Mouse (Mus musculus) lung, embryonic 16.5 days (tissue): ENCODE results near the gene Gli1. TPM values are rescaled to one million over a fixed set of nuclear protein-coding genes. Genes with fewer than 3 reads are reported as not detected.

Source experiments
- ATAC-seq: fragments of 200-750 bp; cut with Nextera tagmentation; 2 replicates; pipeline ENCODE4 v1.8.0; 2017; ENCODE audit warnings: low read depth, mild to moderate bottlenecking, moderate library complexity
- H3K27ac ChIP-seq: fragments of 300-500 bp; sonication (generic); 2 replicates; pipeline ENCODE4 v1.5.1; 2014; ENCODE audit warnings: mild to moderate bottlenecking, control low read depth, low read length
- H3K27me3 ChIP-seq: fragments of 300-500 bp; sonication (generic); 2 replicates; pipeline ENCODE4 v1.6.1; 2014; ENCODE audit warnings: low read depth, low read length, mixed read lengths; ENCODE audit not compliant: control insufficient read depth, insufficient read depth
- H3K36me3 ChIP-seq: fragments of 300-500 bp; sonication (generic); 2 replicates; pipeline ENCODE4 v1.6.1; 2014; ENCODE audit warnings: low read length; ENCODE audit not compliant: control insufficient read depth, insufficient read depth
- H3K4me1 ChIP-seq: fragments of 300-500 bp; sonication (generic); replicated peaks from 2 replicates; pipeline ENCODE4 v1.6.1; 2014; ENCODE audit warnings: low read length, mixed read lengths; ENCODE audit not compliant: control insufficient read depth, insufficient read depth
- H3K4me2 ChIP-seq: fragments of 300-500 bp; sonication (generic); 2 replicates; pipeline ENCODE4 v1.6.1; 2014; ENCODE audit warnings: low read depth, low read length, control low read depth
- H3K4me3 ChIP-seq: fragments of 300-500 bp; sonication (generic); 2 replicates; pipeline ENCODE4 v1.5.1; 2014; ENCODE audit warnings: mild to moderate bottlenecking, low read length, control low read depth
- H3K9ac ChIP-seq: fragments of 300-500 bp; sonication (generic); 2 replicates; pipeline ENCODE4 v1.6.1; 2014; ENCODE audit warnings: low read length, control low read depth
- H3K9me3 ChIP-seq: fragments of 300-500 bp; sonication (generic); 2 replicates; pipeline ENCODE4 v1.6.1; 2016; ENCODE audit warnings: low read length; ENCODE audit not compliant: control insufficient read depth
- WGBS: fragments of 180-500 bp; shearing (Covaris S2); extraction: QIAGEN DNeasy Blood & Tissue Kit; methylation state at CpG from one replicate; pipeline ENCODE4 v1.1.7; 2014; 5-methylcytosine and 5-hydroxymethylcytosine counted together
- polyA plus RNA-seq: library from polyadenylated mRNA; unstranded; fragments of >200 nt; fragmentation: Nextera tagmentation; extraction: Ambion mirVana; gene quantifications from 2 replicates; pipeline ENCODE4 v1.2.1, GENCODE M21; 2015

Gene Gli1
- polyA plus RNA-seq: 9.7 and 10.5 TPM in 2 replicates

GRCm38 (mm10) chr10:127341891-127342639 lies at the start of gene Gli1:
Gene Gli1, minus strand, starts transcription at chr10:127341974.
- peak within 1 kb of the TSS; percentile 66 for H3K9ac ChIP-seq
- peak within 1 kb of the TSS; percentile 62 for H3K4me3 ChIP-seq
- H3K27ac ChIP-seq: peak within 1 kb of the TSS; percentile 94
- peaks cover 14% of the 10 kb centered on the region for H3K4me1 ChIP-seq
- peaks cover 7% of the 10 kb centered on the region for H3K27me3 ChIP-seq
- no peaks in the 10 kb centered on the region for H3K9me3 ChIP-seq
- under 1% methylated on average over 27 of the region's 29 CpGs for WGBS
- no peaks in the 10 kb centered on the region for H3K36me3 ChIP-seq
- peak; percentile 41 for ATAC-seq
- H3K4me2 ChIP-seq: peak within 1 kb of the TSS; percentile 97

- 41% methylated on average over 2 of the region's 2 CpGs for WGBS
- Histone ChIP-seq H3K4me2 (peak overlapping the region; percentile 71), H3K27me3 (no peaks in the 10 kb centered on the region), H3K9me3 (no peaks in the 10 kb centered on the region), H3K36me3 (no peaks in the 10 kb centered on the region), H3K4me1 (peaks cover 5% of the 10 kb centered on the region), H3K27ac (peak overlapping the region; percentile 96), H3K4me3 (peak overlapping the region; percentile 66), H3K9ac (peak overlapping the region; percentile 88)
- no peak for ATAC-seq
Observed at GRCm38 (mm10) chr10:127381743-127382134, 40.0 kb upstream of the Gli1 start.

GRCm38 (mm10) chr10:127380767-127381742 lies 39.3 kb upstream of the Gli1 start:
- Histone ChIP-seq H3K27me3 (no peaks in the 10 kb centered on the region), H3K27ac (peak overlapping the region; percentile 96), H3K9ac (peak overlapping the region; percentile 88), H3K4me2 (peak overlapping the region; percentile 71), H3K36me3 (no peaks in the 10 kb centered on the region), H3K4me3 (peak overlapping the region; percentile 66), H3K4me1 (peaks cover 5% of the 10 kb centered on the region), H3K9me3 (no peaks in the 10 kb centered on the region)
- ATAC-seq: peak; percentile 91
- under 1% methylated on average over 27 of the region's 79 CpGs for WGBS

- peak within 1 kb of the TSS; percentile 66 for H3K4me3 ChIP-seq
- peak; percentile 99 for ATAC-seq
- H3K4me1 ChIP-seq: peaks cover 5% of the 10 kb centered on the region
- no peaks in the 10 kb centered on the region for H3K27me3 ChIP-seq
- peak within 1 kb of the TSS; percentile 77 for H3K4me2 ChIP-seq
- H3K9me3 ChIP-seq: no peaks in the 10 kb centered on the region
- H3K9ac ChIP-seq: peak within 1 kb of the TSS; percentile 88
- no peaks in the 10 kb centered on the region for H3K36me3 ChIP-seq
- 1% methylated on average over 45 of the region's 53 CpGs for WGBS
- H3K27ac ChIP-seq: peak within 1 kb of the TSS; percentile 96
Observed at GRCm38 (mm10) chr10:127380251-127380691, 38.5 kb upstream of the Gli1 start, which contains the start of gene R3hdm2. Gene R3hdm2, plus strand, starts transcription at chr10:127380327.

GRCm38 (mm10) chr10:127379654-127380053 lies 37.9 kb upstream of the Gli1 start:
- 81% methylated on average over 8 of the region's 8 CpGs for WGBS
- no peaks in the 10 kb centered on the region for H3K27me3 ChIP-seq
- H3K9ac ChIP-seq: peak overlapping the region; percentile 88
- peak overlapping the region; percentile 66 for H3K4me3 ChIP-seq
- peaks cover 5% of the 10 kb centered on the region for H3K4me1 ChIP-seq
- H3K27ac ChIP-seq: no peak overlapping the region
- no peak for ATAC-seq
- H3K36me3 ChIP-seq: no peaks in the 10 kb centered on the region
- peak overlapping the region; percentile 77 for H3K4me2 ChIP-seq
- no peaks in the 10 kb centered on the region for H3K9me3 ChIP-seq

- H3K9ac ChIP-seq: no peak overlapping the region
- no peak for ATAC-seq
- no peak overlapping the region for H3K4me3 ChIP-seq
- 53% methylated on average over 3 of the region's 3 CpGs for WGBS
- H3K9me3 ChIP-seq: no peaks in the 10 kb centered on the region
- no peaks in the 10 kb centered on the region for H3K27me3 ChIP-seq
- H3K27ac ChIP-seq: no peak overlapping the region
- H3K36me3 ChIP-seq: no peaks in the 10 kb centered on the region
- H3K4me2 ChIP-seq: no peak overlapping the region
- peaks cover 5% of the 10 kb centered on the region for H3K4me1 ChIP-seq
Observed at GRCm38 (mm10) chr10:127377700-127378099, 35.9 kb upstream of the Gli1 start.

- H3K9me3 ChIP-seq: no peaks in the 10 kb centered on the region
Observed at GRCm38 (mm10) chr10:127371023-127371422, 29.2 kb upstream of the Gli1 start.

GRCm38 (mm10) chr10:127369834-127370820 lies 28.4 kb upstream of the Gli1 start, which contains the start of gene Inhbc:
Gene Inhbc, minus strand, starts transcription at chr10:127370431.
- Histone ChIP-seq H3K4me1 (no peaks in the 10 kb centered on the region), H3K27ac (no peak within 1 kb of the TSS), H3K9ac (no peak within 1 kb of the TSS), H3K36me3 (no peaks in the 10 kb centered on the region), H3K9me3 (no peaks in the 10 kb centered on the region), H3K4me3 (no peak within 1 kb of the TSS), H3K27me3 (no peaks in the 10 kb centered on the region), H3K4me2 (no peak within 1 kb of the TSS)
- no peak for ATAC-seq
- 65% methylated on average over 22 of the region's 22 CpGs for WGBS

More at GRCm38 (mm10) chr10:127371023-127371422, 29.2 kb upstream of the Gli1 start:
- WGBS: 64% methylated on average over 2 of the region's 2 CpGs
- Histone ChIP-seq H3K9ac (no peak overlapping the region), H3K27ac (no peak overlapping the region), H3K36me3 (no peaks in the 10 kb centered on the region), H3K4me3 (no peak overlapping the region), H3K4me2 (no peak overlapping the region), H3K4me1 (no peaks in the 10 kb centered on the region), H3K27me3 (no peaks in the 10 kb centered on the region)
- ATAC-seq: no peak
